Mouse (Mus musculus) c-Kit-negative CD71-positive TER-119-positive erythroid progenitor cells, embryonic 14.5 days (primary cell): Measurements from ENCODE around the gene Apol7e.
"Not testable (repeated sequence)": the region's sequence is repeated elsewhere in the genome, so short reads cannot be mapped to it uniquely, and the experiment has no call there.

ENCODE experiments used
- DNase-seq: peaks from one replicate; pipeline ENCODE4 v3.0.0-alpha.2; 2013; ENCODE audit warnings: low read depth, low spot score

Apol7e gene

GRCm38 (mm10) chr15:77740511-77741297, 42.0 kb downstream of the Apol7e start:
- no peak for DNase-seq

GRCm38 (mm10) chr15:77741556-77741955, 42.9 kb downstream of the Apol7e start:
- not testable (repeated sequence) for DNase-seq

GRCm38 (mm10) chr15:77744632-77745031, 46.0 kb downstream of the Apol7e start:
- no peak for DNase-seq

- DNase-seq: no peak
Observed at GRCm38 (mm10) chr15:77745081-77745480, 46.4 kb downstream of the Apol7e start.

- DNase-seq: no peak
Observed at GRCm38 (mm10) chr15:77746326-77746725, 47.7 kb downstream of the Apol7e start.

- no peak for DNase-seq
Observed at GRCm38 (mm10) chr15:77748414-77748813, 49.8 kb downstream of the Apol7e start.

GRCm38 (mm10) chr15:77749717-77750116, 51.1 kb downstream of the Apol7e start:
- DNase-seq: no peak

GRCm38 (mm10) chr15:77750461-77750860, 51.8 kb downstream of the Apol7e start:
- no peak for DNase-seq

- no peak for DNase-seq
Observed at GRCm38 (mm10) chr15:77752443-77752842, 53.8 kb downstream of the Apol7e start.

- peak; percentile 65 for DNase-seq
Observed at GRCm38 (mm10) chr15:77755132-77755531, 56.5 kb downstream of the Apol7e start.

GRCm38 (mm10) chr15:77756081-77756480, 57.4 kb downstream of the Apol7e start:
- DNase-seq: no peak

- peak; percentile 78 for DNase-seq
Observed at GRCm38 (mm10) chr15:77756848-77757247, 58.2 kb downstream of the Apol7e start, which contains the start of gene Apol8. Apol8 (minus strand) TSS chr15:77757003.

- DNase-seq: no peak
Observed at GRCm38 (mm10) chr15:77757586-77758226, 59.0 kb downstream of the Apol7e start.

- DNase-seq: no peak
Observed at GRCm38 (mm10) chr15:77760037-77760436, 61.4 kb downstream of the Apol7e start.

GRCm38 (mm10) chr15:77761083-77761482, 62.4 kb downstream of the Apol7e start:
- DNase-seq: no peak

GRCm38 (mm10) chr15:77761561-77762380, 63.1 kb downstream of the Apol7e start:
- DNase-seq: no peak

- no peak for DNase-seq
Observed at GRCm38 (mm10) chr15:77763050-77763449, 64.4 kb downstream of the Apol7e start.

- no peak for DNase-seq
Observed at GRCm38 (mm10) chr15:77763702-77764101, 65.0 kb downstream of the Apol7e start.

- DNase-seq: no peak
Observed at GRCm38 (mm10) chr15:77764391-77765006, 65.8 kb downstream of the Apol7e start.

GRCm38 (mm10) chr15:77765484-77766093, 66.9 kb downstream of the Apol7e start:
- no peak for DNase-seq

GRCm38 (mm10) chr15:77766981-77767380, 68.3 kb downstream of the Apol7e start:
- no peak for DNase-seq
